Mouse (Mus musculus) embryonic fibroblast, embryonic 13.5 days (primary cell): Measurements from ENCODE around the gene Klrg1.

Experiments used
- CTCF ChIP-seq: IDR thresholded peaks from 2 replicates; pipeline ENCODE4 v1.5.1; 2011; ENCODE audit warnings: mild to moderate bottlenecking, control low read depth, low read length, moderate library complexity, borderline replicate concordance; ENCODE audit not compliant: insufficient read depth
- POLR2A ChIP-seq: IDR thresholded peaks from 2 replicates; pipeline ENCODE4 v1.6.1; 2011; ENCODE audit warnings: low read depth, mild to moderate bottlenecking, control low read depth, low read length, moderate library complexity

DNA sequence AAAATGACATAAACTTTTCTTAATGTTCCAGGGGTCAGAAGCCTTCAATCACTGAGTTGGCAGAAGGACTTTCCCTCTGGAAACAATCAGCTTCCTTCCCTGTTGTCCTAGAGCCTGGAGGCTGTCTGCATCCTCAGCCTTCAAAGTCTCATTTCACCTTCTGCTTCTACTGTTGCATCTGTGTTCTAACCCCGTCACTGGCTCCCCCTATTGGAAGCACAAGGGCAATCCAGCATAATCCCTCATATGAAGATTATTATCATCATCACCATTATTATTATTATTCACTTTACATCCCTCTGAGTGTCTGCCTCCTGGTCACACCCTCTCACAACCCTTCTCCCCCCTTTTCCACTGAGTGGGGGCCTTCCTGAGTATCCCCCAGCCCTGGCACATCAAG is 5.6 kb upstream of the Klrg1 start:
- TF ChIP-seq CTCF (no peak), POLR2A (no peak)
